Mouse (Mus musculus) liver, embryonic 15.5 days (tissue): ENCODE results near the gene H2-T3. TPM values are rescaled to one million over a fixed set of nuclear protein-coding genes. Genes with fewer than 3 reads are reported as not detected.
"Not testable (repeated sequence)": the region's sequence is repeated elsewhere in the genome, so short reads cannot be mapped to it uniquely, and the experiment has no call there.

Experiments
- ATAC-seq: fragments of 200-750 bp; cut with Nextera tagmentation; 2 replicates; pipeline ENCODE4 v1.8.0; 2017; ENCODE audit warnings: moderate number of reproducible peaks, mild to moderate bottlenecking, moderate library complexity; ENCODE audit not compliant: insufficient read depth
- H3K27ac ChIP-seq: fragments of 300-500 bp; sonication (generic); replicated peaks from 2 replicates; pipeline ENCODE4 v1.5.1; 2015; ENCODE audit warnings: mild to moderate bottlenecking, inconsistent platforms
- H3K27me3 ChIP-seq: fragments of 300-500 bp; sonication (generic); 2 replicates; pipeline ENCODE4 v1.6.1; 2015; ENCODE audit warnings: mild to moderate bottlenecking, inconsistent platforms
- H3K36me3 ChIP-seq: fragments of 300-500 bp; sonication (generic); replicated peaks from 2 replicates; pipeline ENCODE4 v1.6.1; 2015; ENCODE audit warnings: moderate library complexity, mild to moderate bottlenecking, inconsistent platforms
- H3K4me1 ChIP-seq: fragments of 300-500 bp; sonication (generic); replicated peaks from 2 replicates; pipeline ENCODE4 v1.6.1; 2015; ENCODE audit warnings: inconsistent platforms
- H3K4me2 ChIP-seq: fragments of 300-500 bp; sonication (generic); 2 replicates; pipeline ENCODE4 v1.6.1; 2015; ENCODE audit warnings: moderate library complexity, mild to moderate bottlenecking, inconsistent platforms
- H3K4me3 ChIP-seq: fragments of 300-500 bp; sonication (generic); replicated peaks from 2 replicates; pipeline ENCODE4 v1.5.1; 2015; ENCODE audit warnings: mild to moderate bottlenecking, inconsistent platforms
- H3K9ac ChIP-seq: fragments of 300-500 bp; sonication (generic); 2 replicates; pipeline ENCODE4 v1.6.1; 2015; ENCODE audit warnings: moderate library complexity, mild to moderate bottlenecking, inconsistent platforms
- H3K9me3 ChIP-seq: fragments of 300-500 bp; sonication (generic); replicated peaks from 2 replicates; pipeline ENCODE4 v1.6.1; 2016; ENCODE audit warnings: inconsistent platforms
- WGBS: fragments of 180-500 bp; shearing (Covaris S2); methylation state at CpG from one replicate; pipeline ENCODE4 v1.1.7; 2015; ENCODE audit warnings: mixed read lengths; ENCODE audit not compliant: insufficient replicate concordance; 5-methylcytosine and 5-hydroxymethylcytosine counted together
- polyA plus RNA-seq: library from polyadenylated mRNA; unstranded; fragments of >200 nt; fragmentation: Nextera tagmentation; extraction: Ambion mirVana; gene quantifications from 2 replicates; pipeline ENCODE4 v1.2.1, GENCODE M21; 2015

H2-T3 gene
- polyA plus RNA-seq, 1 experiment from 2014 or later: not detected

- H3K9ac ChIP-seq, H3K9me3 ChIP-seq, H3K36me3 ChIP-seq, ATAC-seq, H3K4me1 ChIP-seq, H3K27ac ChIP-seq: not testable (repeated sequence)
- Histone ChIP-seq H3K4me3 (0 out of 2 replicates have a peak overlapping the region, but pooled peaks have one; percentile 17), H3K27me3 (peaks cover 43% of the 10 kb centered on the region), H3K4me2 (peak overlapping the region; percentile 47)
- WGBS: under 1% methylated on average over 40 of the region's 40 CpGs
Observed at GRCm38 (mm10) chr17:36178938-36179337, 11.1 kb downstream of the H2-T3 start.

- not testable (repeated sequence) for H3K9ac ChIP-seq, H3K36me3 ChIP-seq, H3K4me2 ChIP-seq, H3K4me3 ChIP-seq, ATAC-seq, H3K9me3 ChIP-seq, H3K27ac ChIP-seq, H3K4me1 ChIP-seq
- no CpG with 5 or more reads among the region's 2 CpGs for WGBS
- peaks cover 32% of the 10 kb centered on the region for H3K27me3 ChIP-seq
Observed at GRCm38 (mm10) chr17:36176132-36176531, 14.0 kb downstream of the H2-T3 start.

- Histone ChIP-seq H3K27me3 (peaks cover 59% of the 10 kb centered on the region), H3K9ac (no peak overlapping the region), H3K36me3 (no peaks in the 10 kb centered on the region), H3K4me2 (no peak overlapping the region), H3K4me1 (peaks cover 10% of the 10 kb centered on the region), H3K9me3 (no peaks in the 10 kb centered on the region), H3K4me3 (no peak overlapping the region), H3K27ac (no peak overlapping the region)
- no peak for ATAC-seq
- 24% methylated on average over 1 of the region's 1 CpGs for WGBS
Observed at GRCm38 (mm10) chr17:36170287-36170814, 19.7 kb downstream of the H2-T3 start.

GRCm38 (mm10) chr17:36169753-36170152, 20.3 kb downstream of the H2-T3 start:
- ATAC-seq: no peak
- Histone ChIP-seq H3K9me3 (no peaks in the 10 kb centered on the region), H3K4me2 (no peak overlapping the region), H3K36me3 (no peaks in the 10 kb centered on the region), H3K4me1 (peaks cover 10% of the 10 kb centered on the region), H3K27me3 (peaks cover 65% of the 10 kb centered on the region), H3K4me3 (no peak overlapping the region), H3K9ac (no peak overlapping the region), H3K27ac (no peak overlapping the region)

- H3K4me1 ChIP-seq: peaks cover 10% of the 10 kb centered on the region
- H3K4me3 ChIP-seq, ATAC-seq, H3K36me3 ChIP-seq, H3K9ac ChIP-seq, H3K27ac ChIP-seq, H3K4me2 ChIP-seq, H3K9me3 ChIP-seq: not testable (repeated sequence)
- H3K27me3 ChIP-seq: peaks cover 65% of the 10 kb centered on the region
- WGBS: 19% methylated on average over 1 of the region's 1 CpGs
Observed at GRCm38 (mm10) chr17:36169094-36169493, 21.0 kb downstream of the H2-T3 start.

GRCm38 (mm10) chr17:36168039-36168652, 21.9 kb downstream of the H2-T3 start, which contains the start of gene Gm8909:
Gene Gm8909 (minus strand): TSS chr17:36168537.
- no peak for ATAC-seq
- H3K4me1 ChIP-seq: peaks cover 10% of the 10 kb centered on the region
- peak within 1 kb of the TSS; percentile 52 for H3K4me3 ChIP-seq
- H3K36me3 ChIP-seq: no peaks in the 10 kb centered on the region
- no peaks in the 10 kb centered on the region for H3K9me3 ChIP-seq
- peaks cover 74% of the 10 kb centered on the region for H3K27me3 ChIP-seq
- peak within 1 kb of the TSS; percentile 68 for H3K4me2 ChIP-seq
- no peak within 1 kb of the TSS for H3K27ac ChIP-seq
- no peak within 1 kb of the TSS for H3K9ac ChIP-seq
- WGBS: 2% methylated on average over 63 of the region's 63 CpGs

- no peak for ATAC-seq
- H3K27me3 ChIP-seq: peaks cover 80% of the 10 kb centered on the region
- H3K4me1 ChIP-seq: peaks cover 10% of the 10 kb centered on the region
- H3K9me3 ChIP-seq: no peaks in the 10 kb centered on the region
- no peak overlapping the region for H3K9ac ChIP-seq
- no peaks in the 10 kb centered on the region for H3K36me3 ChIP-seq
- 3% methylated on average over 51 of the region's 51 CpGs for WGBS
- peak overlapping the region; percentile 68 for H3K4me2 ChIP-seq
- H3K27ac ChIP-seq: no peak overlapping the region
- H3K4me3 ChIP-seq: peak overlapping the region; percentile 52
Observed at GRCm38 (mm10) chr17:36167306-36168038, 22.6 kb downstream of the H2-T3 start.

- not testable (repeated sequence) for H3K4me3 ChIP-seq, ATAC-seq, H3K9ac ChIP-seq, H3K36me3 ChIP-seq, H3K9me3 ChIP-seq, H3K27ac ChIP-seq, H3K4me2 ChIP-seq
- Histone ChIP-seq H3K4me1 (peaks cover 10% of the 10 kb centered on the region), H3K27me3 (peaks cover 86% of the 10 kb centered on the region)
- WGBS: 15% methylated on average over 2 of the region's 2 CpGs
Observed at GRCm38 (mm10) chr17:36166901-36167300, 23.2 kb downstream of the H2-T3 start.

GRCm38 (mm10) chr17:36161129-36162051, 28.7 kb downstream of the H2-T3 start:
- 2% methylated on average over 55 of the region's 56 CpGs for WGBS
- no peaks in the 10 kb centered on the region for H3K36me3 ChIP-seq
- peak overlapping the region; percentile 22 for H3K4me3 ChIP-seq
- peak overlapping the region; percentile 33 for H3K4me2 ChIP-seq
- no peak overlapping the region for H3K27ac ChIP-seq
- no peak overlapping the region for H3K9ac ChIP-seq
- no peaks in the 10 kb centered on the region for H3K9me3 ChIP-seq
- H3K4me1 ChIP-seq: no peaks in the 10 kb centered on the region
- peaks cover 92% of the 10 kb centered on the region for H3K27me3 ChIP-seq
- no peak for ATAC-seq

GRCm38 (mm10) chr17:36158264-36158663, 31.8 kb downstream of the H2-T3 start:
- H3K4me2 ChIP-seq, ATAC-seq, H3K9ac ChIP-seq, H3K9me3 ChIP-seq, H3K27ac ChIP-seq, H3K4me3 ChIP-seq, H3K36me3 ChIP-seq, H3K4me1 ChIP-seq: not testable (repeated sequence)
- H3K27me3 ChIP-seq: peaks cover 91% of the 10 kb centered on the region
- 10% methylated on average over 11 of the region's 11 CpGs for WGBS

GRCm38 (mm10) chr17:36157782-36158181, 32.3 kb downstream of the H2-T3 start:
- not testable (repeated sequence) for H3K27ac ChIP-seq, H3K4me1 ChIP-seq, H3K4me3 ChIP-seq, ATAC-seq, H3K36me3 ChIP-seq, H3K9ac ChIP-seq, H3K9me3 ChIP-seq
- Histone ChIP-seq H3K4me2 (peak overlapping the region; percentile 27; the same call in 1 of the 2 replicates), H3K27me3 (peaks cover 90% of the 10 kb centered on the region)
- under 1% methylated on average over 36 of the region's 36 CpGs for WGBS
